Mouse (Mus musculus): ENCODE results near the gene Lrrc19. TPM values are rescaled to one million over a fixed set of nuclear protein-coding genes. Genes with fewer than 3 reads are reported as not detected.

Lrrc19 gene
- polyA plus RNA-seq, 1 experiment from 2014 or later = 0.89 TPM

GRCm38 (mm10) chr4:94604452-94605019 lies 45.4 kb downstream of the Lrrc19 start:
- no peaks in the 10 kb centered on the region for H3K9me3 ChIP-seq (ENCODE audit: control insufficient read depth, low read length)
- H3K36me3 ChIP-seq (ENCODE audit: control insufficient read depth, insufficient read depth, low read length) = no peaks in the 10 kb centered on the region
- no peak overlapping the region for H3K9ac ChIP-seq (ENCODE audit: low read length)
- no peak overlapping the region for H3K4me3 ChIP-seq (ENCODE audit: low read depth, low read length)
- ATAC-seq (ENCODE audit: insufficient read depth, low FRiP score, low TSS enrichment) = no peak
- H3K4me2 ChIP-seq (ENCODE audit: low read depth) = no peak overlapping the region
- 0 out of 2 replicates have a peak, but pooled peaks cover 3% of the 10 kb centered on the region for H3K4me1 ChIP-seq (ENCODE audit: control insufficient read depth, insufficient read depth, low read length)
- no peaks in the 10 kb centered on the region for H3K27me3 ChIP-seq (ENCODE audit: control insufficient read depth, insufficient read depth, low read length)
- no peak for DNase-seq (ENCODE audit: low spot score)
- 94% methylated on average over 2 of the region's 2 CpGs for WGBS
- H3K27ac ChIP-seq (ENCODE audit: low read depth, low read length) = no peak overlapping the region

- DNase-seq (ENCODE audit: low spot score) = peak; percentile 95
- WGBS = 0% methylated on average over 60 of the region's 61 CpGs
- Histone ChIP-seq H3K27ac (ENCODE audit: low read depth, low read length) (peak within 1 kb of the TSS; percentile 87), H3K4me2 (ENCODE audit: low read depth) (peak within 1 kb of the TSS; percentile 74), H3K9me3 (ENCODE audit: control insufficient read depth, low read length) (no peaks in the 10 kb centered on the region), H3K36me3 (ENCODE audit: control insufficient read depth, insufficient read depth, low read length) (no peaks in the 10 kb centered on the region), H3K4me1 (ENCODE audit: control insufficient read depth, insufficient read depth, low read length) (0 out of 2 replicates have a peak, but pooled peaks cover 3% of the 10 kb centered on the region), H3K4me3 (ENCODE audit: low read depth, low read length) (peak within 1 kb of the TSS; percentile 93), H3K27me3 (ENCODE audit: control insufficient read depth, insufficient read depth, low read length) (no peaks in the 10 kb centered on the region), H3K9ac (ENCODE audit: low read length) (peak within 1 kb of the TSS; percentile 95)
- ATAC-seq (ENCODE audit: insufficient read depth, low FRiP score, low TSS enrichment) = peak; percentile 98
Observed at GRCm38 (mm10) chr4:94603031-94603629, 46.8 kb downstream of the Lrrc19 start, which contains the start of gene Plaa. Gene Plaa, minus strand, starts transcription at chr4:94603244.

- Histone ChIP-seq H3K9ac (ENCODE audit: low read length) (peak overlapping the region; percentile 95), H3K9me3 (ENCODE audit: control insufficient read depth, low read length) (no peaks in the 10 kb centered on the region), H3K27me3 (ENCODE audit: control insufficient read depth, insufficient read depth, low read length) (no peaks in the 10 kb centered on the region), H3K4me2 (ENCODE audit: low read depth) (peak overlapping the region; percentile 38), H3K36me3 (ENCODE audit: control insufficient read depth, insufficient read depth, low read length) (no peaks in the 10 kb centered on the region), H3K27ac (ENCODE audit: low read depth, low read length) (peak overlapping the region; percentile 87), H3K4me1 (ENCODE audit: control insufficient read depth, insufficient read depth, low read length) (0 out of 2 replicates have a peak, but pooled peaks cover 3% of the 10 kb centered on the region), H3K4me3 (ENCODE audit: low read depth, low read length) (peak overlapping the region; percentile 93)
- DNase-seq (ENCODE audit: low spot score) = no peak
- under 1% methylated on average over 33 of the region's 33 CpGs for WGBS
- ATAC-seq (ENCODE audit: insufficient read depth, low FRiP score, low TSS enrichment) = no peak; the same call in 1 of the 2 replicates
Observed at GRCm38 (mm10) chr4:94602496-94603030, 47.4 kb downstream of the Lrrc19 start.

- peak overlapping the region; percentile 93; the same call in 1 of the 2 replicates for H3K4me3 ChIP-seq (ENCODE audit: low read depth, low read length)
- 0 out of 2 replicates have a peak, but pooled peaks cover 3% of the 10 kb centered on the region for H3K4me1 ChIP-seq (ENCODE audit: control insufficient read depth, insufficient read depth, low read length)
- H3K27me3 ChIP-seq (ENCODE audit: control insufficient read depth, insufficient read depth, low read length) = no peaks in the 10 kb centered on the region
- DNase-seq (ENCODE audit: low spot score) (no peak), ATAC-seq (ENCODE audit: insufficient read depth, low FRiP score, low TSS enrichment) (no peak)
- no peak overlapping the region for H3K9ac ChIP-seq (ENCODE audit: low read length)
- H3K9me3 ChIP-seq (ENCODE audit: control insufficient read depth, low read length) = no peaks in the 10 kb centered on the region
- WGBS = 86% methylated on average over 4 of the region's 4 CpGs
- no peak overlapping the region for H3K4me2 ChIP-seq (ENCODE audit: low read depth)
- H3K27ac ChIP-seq (ENCODE audit: low read depth, low read length) = no peak overlapping the region
- no peaks in the 10 kb centered on the region for H3K36me3 ChIP-seq (ENCODE audit: control insufficient read depth, insufficient read depth, low read length)
Observed at GRCm38 (mm10) chr4:94601395-94601794, 48.5 kb downstream of the Lrrc19 start.

- DNase-seq (ENCODE audit: low spot score) (no peak), ATAC-seq (ENCODE audit: insufficient read depth, low FRiP score, low TSS enrichment) (no peak)
- H3K9ac ChIP-seq (ENCODE audit: low read length) = no peak overlapping the region
- no peaks in the 10 kb centered on the region for H3K4me1 ChIP-seq (ENCODE audit: control insufficient read depth, insufficient read depth, low read length)
- no peaks in the 10 kb centered on the region for H3K9me3 ChIP-seq (ENCODE audit: control insufficient read depth, low read length)
- no peak overlapping the region for H3K27ac ChIP-seq (ENCODE audit: low read depth, low read length)
- no peaks in the 10 kb centered on the region for H3K36me3 ChIP-seq (ENCODE audit: control insufficient read depth, insufficient read depth, low read length)
- H3K4me2 ChIP-seq (ENCODE audit: low read depth) = no peak overlapping the region
- H3K4me3 ChIP-seq (ENCODE audit: low read depth, low read length) = no peak overlapping the region
- no peaks in the 10 kb centered on the region for H3K27me3 ChIP-seq (ENCODE audit: control insufficient read depth, insufficient read depth, low read length)
Observed at GRCm38 (mm10) chr4:94592709-94593108, 57.2 kb downstream of the Lrrc19 start.

GRCm38 (mm10) chr4:94591765-94592381 lies 58.1 kb downstream of the Lrrc19 start:
- Histone ChIP-seq H3K27me3 (ENCODE audit: control insufficient read depth, insufficient read depth, low read length) (no peaks in the 10 kb centered on the region), H3K36me3 (ENCODE audit: control insufficient read depth, insufficient read depth, low read length) (no peaks in the 10 kb centered on the region), H3K9ac (ENCODE audit: low read length) (no peak overlapping the region), H3K4me1 (ENCODE audit: control insufficient read depth, insufficient read depth, low read length) (no peaks in the 10 kb centered on the region), H3K9me3 (ENCODE audit: control insufficient read depth, low read length) (no peaks in the 10 kb centered on the region), H3K4me3 (ENCODE audit: low read depth, low read length) (no peak overlapping the region), H3K27ac (ENCODE audit: low read depth, low read length) (no peak overlapping the region), H3K4me2 (ENCODE audit: low read depth) (no peak overlapping the region)
- no peak for ATAC-seq (ENCODE audit: insufficient read depth, low FRiP score, low TSS enrichment)
- WGBS = 82% methylated on average over 4 of the region's 4 CpGs
- no peak for DNase-seq (ENCODE audit: low spot score)

MicroRNAs encoded within 50 kb of the gene (microRNA counts, 519-probe panel; counts per million panel counts)
- 4,437 counts per million, percentile 82 among the panel's probes with 10 or more counts for microRNA mmu-miR-872

Small RNAs within 50 kb of the gene (microRNA-seq; reads per million reads assigned to microRNA genes)
- 3,188 reads per million, percentile 87 among the genes with 10 or more reads in this experiment for gene Mir872

Other genes with a start within 250 kb of the Lrrc19 start
- gene Gm10306, start 93.6 kb downstream of the Lrrc19 start, polyA plus RNA-seq (2014; fragmentation: Nextera tagmentation; extraction: Ambion mirVana) = not detected in 2 replicates
- gene Caap1, start 93.3 kb downstream of the Lrrc19 start, polyA plus RNA-seq (2014; fragmentation: Nextera tagmentation; extraction: Ambion mirVana) = 25.8 and 29.5 TPM in 2 replicates
- gene Plaa, start 46.9 kb downstream of the Lrrc19 start, polyA plus RNA-seq (2014; fragmentation: Nextera tagmentation; extraction: Ambion mirVana) = 97.4 and 99.0 TPM in 2 replicates
- gene Ift74, start 35.7 kb downstream of the Lrrc19 start, polyA plus RNA-seq (2014; fragmentation: Nextera tagmentation; extraction: Ambion mirVana) = 57.2 and 58.2 TPM in 2 replicates
- gene Tek, start 89.1 kb upstream of the Lrrc19 start, polyA plus RNA-seq (2014; fragmentation: Nextera tagmentation; extraction: Ambion mirVana) = 8.7 and 10.1 TPM in 2 replicates